Mouse (Mus musculus) ovary, postnatal 14 days (tissue): ENCODE data around the gene Klhdc10.

ENCODE experiments used
- DNase-seq: peaks from one replicate; pipeline ENCODE4 v3.0.0; 2022; ENCODE audit warnings: low spot score

Klhdc10 gene

GRCm38 (mm10) chr6:30468684-30469083 is 67.0 kb downstream of the Klhdc10 start:
- peak; percentile 25 for DNase-seq

- no peak for DNase-seq
Observed at GRCm38 (mm10) chr6:30469370-30469769, 67.7 kb downstream of the Klhdc10 start.

GRCm38 (mm10) chr6:30471706-30472105 is 70.0 kb downstream of the Klhdc10 start:
- DNase-seq: no peak

GRCm38 (mm10) chr6:30476025-30476765 is 74.5 kb downstream of the Klhdc10 start:
- no peak for DNase-seq

- DNase-seq: no peak
Observed at GRCm38 (mm10) chr6:30477210-30477714, 75.6 kb downstream of the Klhdc10 start.

GRCm38 (mm10) chr6:30477784-30478183 is 76.1 kb downstream of the Klhdc10 start:
- DNase-seq: no peak

GRCm38 (mm10) chr6:30479418-30479817 is 77.8 kb downstream of the Klhdc10 start:
- DNase-seq: no peak

- no peak for DNase-seq
Observed at GRCm38 (mm10) chr6:30482908-30483307, 81.2 kb downstream of the Klhdc10 start.

GRCm38 (mm10) chr6:30486504-30486903 is 84.8 kb downstream of the Klhdc10 start:
- DNase-seq: no peak

- DNase-seq: no peak
Observed at GRCm38 (mm10) chr6:30499049-30499448, 97.4 kb downstream of the Klhdc10 start.
